Mouse (Mus musculus) limb, embryonic 14.5 days (tissue): ENCODE data around the gene Sync. TPM values are rescaled to one million over a fixed set of nuclear protein-coding genes. Genes with fewer than 3 reads are reported as not detected.

Experiments used
- ATAC-seq: fragments of 200-750 bp; cut with Nextera tagmentation; 2 replicates; pipeline ENCODE4 v1.8.0; 2017; ENCODE audit warnings: low read depth, moderate number of reproducible peaks, moderate TSS enrichment; ENCODE audit not compliant: low FRiP score
- DNase-seq: peaks from one replicate; pipeline ENCODE4 v3.0.0-alpha.2; 2015; ENCODE audit warnings: low spot score
- H3K27ac ChIP-seq: fragments of 300-500 bp; sonication (generic); replicated peaks from 2 replicates; pipeline ENCODE4 v1.5.1; 2014; ENCODE audit warnings: low read depth, mild to moderate bottlenecking, low read length, moderate library complexity, mixed read lengths
- H3K27me3 ChIP-seq: fragments of 300-500 bp; sonication (generic); 2 replicates; pipeline ENCODE4 v1.6.1; 2014; ENCODE audit warnings: low read length, mixed read lengths; ENCODE audit not compliant: control insufficient read depth, insufficient read depth
- H3K36me3 ChIP-seq: fragments of 300-500 bp; sonication (generic); 2 replicates; pipeline ENCODE4 v1.6.1; 2014; ENCODE audit warnings: mild to moderate bottlenecking, low read length, moderate library complexity, mixed read lengths; ENCODE audit not compliant: control insufficient read depth, insufficient read depth
- H3K4me1 ChIP-seq: fragments of 300-500 bp; sonication (generic); 2 replicates; pipeline ENCODE4 v1.6.1; 2014; ENCODE audit warnings: antibody characterized with exemption, low read length, mixed read lengths; ENCODE audit not compliant: control insufficient read depth, insufficient read depth
- H3K4me2 ChIP-seq: fragments of 300-500 bp; sonication (generic); replicated peaks from 2 replicates; pipeline ENCODE4 v1.6.1; 2014; ENCODE audit warnings: low read depth, mild to moderate bottlenecking, low read length, moderate library complexity; ENCODE audit not compliant: severe bottlenecking
- H3K4me3 ChIP-seq: fragments of 300-500 bp; sonication (generic); replicated peaks from 2 replicates; pipeline ENCODE4 v1.5.1; 2014; ENCODE audit warnings: low read length
- H3K9ac ChIP-seq: fragments of 300-500 bp; sonication (generic); 2 replicates; pipeline ENCODE4 v1.6.1; 2014; ENCODE audit warnings: mild to moderate bottlenecking, low read depth, low read length, moderate library complexity; ENCODE audit not compliant: severe bottlenecking
- H3K9me3 ChIP-seq: fragments of 300-500 bp; sonication (generic); 2 replicates; pipeline ENCODE4 v1.6.1; 2016; ENCODE audit warnings: low read length; ENCODE audit not compliant: control insufficient read depth
- POLR2A ChIP-seq: fragments of 200-500 bp; IDR thresholded peaks from 2 replicates; pipeline ENCODE4 v1.8.0; 2012; ENCODE audit warnings: inconsistent platforms, mild to moderate bottlenecking, moderate library complexity, borderline replicate concordance; ENCODE audit not compliant: insufficient read depth, insufficient read length; ENCODE audit errors: extremely low read depth
- WGBS: fragments of 180-500 bp; shearing (Covaris S2); extraction: QIAGEN DNeasy Blood & Tissue Kit; methylation state at CpG from one replicate; pipeline ENCODE4 v1.1.7; 2014; 5-methylcytosine and 5-hydroxymethylcytosine counted together
- microRNA-seq: library from miRNA; unstranded; fragments of <30 nt; microRNA quantifications from one replicate; pipeline ENCODE4, GENCODE M21; 2016
- polyA plus RNA-seq, 2 experiments: library from polyadenylated mRNA; depleted of rRNA in 1 of 2; stranded (reverse) in 1 of 2; unstranded in 1 of 2; fragments of >200 nt; fragmentation: Nextera tagmentation in 1 of 2; extraction: Ambion mirVana in 1 of 2; gene quantifications; 2 replicates each; pipeline versions ENCODE4 v1.2.1 to v1.2.3; 2012 to 2014

Sync gene
- polyA plus RNA-seq, 2 experiments, result 5.3 to 6.1 TPM

DNA sequence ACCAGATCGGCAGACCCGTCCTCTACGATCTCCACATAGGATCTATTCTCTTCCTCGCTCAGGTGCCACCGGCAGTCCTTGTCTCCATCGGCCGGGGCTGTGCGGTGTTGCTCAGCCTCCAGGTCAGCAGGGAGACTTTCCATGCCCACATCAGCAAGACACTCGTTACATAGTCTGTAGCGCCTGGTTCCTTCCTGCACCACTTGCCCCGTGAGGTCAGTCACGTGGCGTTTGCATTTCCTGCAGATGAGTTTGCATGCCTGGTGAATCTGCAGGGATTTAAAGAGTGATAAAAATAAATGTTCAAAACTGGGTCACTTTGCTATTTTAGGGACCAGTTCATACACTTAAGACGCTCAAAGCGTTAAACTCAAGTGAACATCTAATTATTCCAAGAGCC lies 66.8 kb downstream of the Sync start:
- TF ChIP-seq POLR2A, result no peak
- Histone ChIP-seq H3K9me3 (no peaks in the 10 kb centered on the region), H3K27me3 (no peaks in the 10 kb centered on the region), H3K4me1 (no peaks in the 10 kb centered on the region), H3K4me2 (no peak overlapping the region), H3K27ac (no peak overlapping the region), H3K4me3 (no peak overlapping the region), H3K9ac (no peak overlapping the region), H3K36me3 (peaks cover 46% of the 10 kb centered on the region)
- ATAC-seq (no peak), DNase-seq (no peak)
- 75% methylated on average over 15 of the region's 15 CpGs for WGBS

DNA sequence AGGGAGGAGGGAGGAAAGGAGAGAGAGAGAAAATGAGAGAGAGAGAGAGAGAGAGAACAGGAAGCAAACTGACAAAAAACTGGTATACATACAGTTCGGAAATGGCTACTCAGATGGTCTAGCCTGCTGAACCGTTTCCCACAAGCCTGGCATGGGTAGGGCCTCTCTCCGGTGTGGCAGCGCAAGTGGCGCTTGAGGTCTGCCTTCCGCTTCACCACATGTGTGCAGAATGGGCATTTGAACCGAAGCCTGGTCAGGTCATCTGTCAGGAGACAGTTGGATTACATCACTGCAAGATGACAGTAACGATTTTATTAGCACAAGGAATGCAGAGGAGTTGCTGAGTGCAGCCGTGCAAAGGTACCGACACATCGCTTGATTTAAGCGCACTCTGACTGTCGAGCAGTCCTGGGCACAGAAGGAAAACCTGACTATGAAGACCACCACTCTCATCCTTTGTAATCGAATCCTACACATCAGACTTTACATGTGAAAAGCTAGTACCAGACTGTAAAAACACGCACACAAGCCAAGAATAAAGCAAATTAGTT lies 70.3 kb downstream of the Sync start:
- H3K4me3 ChIP-seq, result no peak overlapping the region

More for the DNA sequence above, 70.3 kb downstream of the Sync start:
- H3K4me1 ChIP-seq, result no peaks in the 10 kb centered on the region
- no peak overlapping the region for H3K4me2 ChIP-seq
- no peak overlapping the region for H3K27ac ChIP-seq
- DNase-seq, result no peak
- no peak for TF ChIP-seq POLR2A
- peaks cover 50% of the 10 kb centered on the region for H3K36me3 ChIP-seq
- ATAC-seq, result no peak
- H3K9me3 ChIP-seq, result no peaks in the 10 kb centered on the region
- no peak overlapping the region for H3K9ac ChIP-seq
- 84% methylated on average over 15 of the region's 15 CpGs for WGBS
- no peaks in the 10 kb centered on the region for H3K27me3 ChIP-seq

Small RNAs within 50 kb of the gene (microRNA-seq; reads per million reads assigned to microRNA genes)
- gene Gm22994, result not detected

Other genes with a start within 250 kb of the Sync start
- gene Rnf19b, start 229.3 kb upstream of the Sync start, polyA plus RNA-seq (2012; rRNA removed), result 28.1 and 29.1 TPM in 2 replicates
- 9.9 and 10.0 TPM in 2 replicates for gene Rnf19b, start 229.3 kb upstream of the Sync start, polyA plus RNA-seq (2014; fragmentation: Nextera tagmentation; extraction: Ambion mirVana)
- gene Tmem54, start 182.1 kb upstream of the Sync start, polyA plus RNA-seq (2012; rRNA removed), result 8.8 and 9.9 TPM in 2 replicates
- gene Tmem54, start 182.1 kb upstream of the Sync start, polyA plus RNA-seq (2014; fragmentation: Nextera tagmentation; extraction: Ambion mirVana), result 11.1 and 13.3 TPM in 2 replicates
- gene Hpca, start 165.6 kb upstream of the Sync start, polyA plus RNA-seq (2012; rRNA removed), result 2.1 and 2.4 TPM in 2 replicates
- 0.39 and 0.94 TPM in 2 replicates for gene Hpca, start 165.6 kb upstream of the Sync start, polyA plus RNA-seq (2014; fragmentation: Nextera tagmentation; extraction: Ambion mirVana)
- gene Fndc5, start 150.6 kb upstream of the Sync start, polyA plus RNA-seq (2012; rRNA removed), result 32.8 and 32.9 TPM in 2 replicates
- gene Fndc5, start 150.6 kb upstream of the Sync start, polyA plus RNA-seq (2014; fragmentation: Nextera tagmentation; extraction: Ambion mirVana), result 25.2 and 31.0 TPM in 2 replicates
- 59.9 and 67.7 TPM in 2 replicates for gene S100pbp, start 97.9 kb upstream of the Sync start, polyA plus RNA-seq (2012; rRNA removed)
- 14.9 and 19.9 TPM in 2 replicates for gene S100pbp, start 97.9 kb upstream of the Sync start, polyA plus RNA-seq (2014; fragmentation: Nextera tagmentation; extraction: Ambion mirVana)
- gene Yars, start 97.9 kb upstream of the Sync start, polyA plus RNA-seq (2012; rRNA removed), result 37.7 and 50.3 TPM in 2 replicates
- 78.7 and 79.5 TPM in 2 replicates for gene Yars, start 97.9 kb upstream of the Sync start, polyA plus RNA-seq (2014; fragmentation: Nextera tagmentation; extraction: Ambion mirVana)
- 17.1 and 22.5 TPM in 2 replicates for gene C77080, start 26.2 kb upstream of the Sync start, polyA plus RNA-seq (2012; rRNA removed)
- gene C77080, start 26.2 kb upstream of the Sync start, polyA plus RNA-seq (2014; fragmentation: Nextera tagmentation; extraction: Ambion mirVana), result 7.6 and 9.2 TPM in 2 replicates
- gene Rbbp4, start 47.8 kb downstream of the Sync start, polyA plus RNA-seq (2012; rRNA removed), result 112 and 128 TPM in 2 replicates
- 331 and 346 TPM in 2 replicates for gene Rbbp4, start 47.8 kb downstream of the Sync start, polyA plus RNA-seq (2014; fragmentation: Nextera tagmentation; extraction: Ambion mirVana)
- 26.4 and 36.6 TPM in 2 replicates for gene Zbtb8os, start 48.1 kb downstream of the Sync start, polyA plus RNA-seq (2012; rRNA removed)
- gene Zbtb8os, start 48.1 kb downstream of the Sync start, polyA plus RNA-seq (2014; fragmentation: Nextera tagmentation; extraction: Ambion mirVana), result 44.4 TPM in 2 replicates
- gene Zbtb8a, start 90.5 kb downstream of the Sync start, polyA plus RNA-seq (2012; rRNA removed), result 16.2 and 16.8 TPM in 2 replicates
- 5.6 and 7.1 TPM in 2 replicates for gene Zbtb8a, start 90.5 kb downstream of the Sync start, polyA plus RNA-seq (2014; fragmentation: Nextera tagmentation; extraction: Ambion mirVana)
- 0.87 and 1.0 TPM in 2 replicates for gene Zbtb8b, start 153.2 kb downstream of the Sync start, polyA plus RNA-seq (2012; rRNA removed)
- 1.3 and 2.0 TPM in 2 replicates for gene Zbtb8b, start 153.2 kb downstream of the Sync start, polyA plus RNA-seq (2014; fragmentation: Nextera tagmentation; extraction: Ambion mirVana)
- gene Bsdc1, start 174.0 kb downstream of the Sync start, polyA plus RNA-seq (2012; rRNA removed), result 24.6 and 28.9 TPM in 2 replicates
- 27.6 and 29.9 TPM in 2 replicates for gene Bsdc1, start 174.0 kb downstream of the Sync start, polyA plus RNA-seq (2014; fragmentation: Nextera tagmentation; extraction: Ambion mirVana)
- gene Tssk3, start 203.4 kb downstream of the Sync start, polyA plus RNA-seq (2012; rRNA removed), result not detected in 2 replicates
- gene Tssk3, start 203.4 kb downstream of the Sync start, polyA plus RNA-seq (2014; fragmentation: Nextera tagmentation; extraction: Ambion mirVana), result not detected in 2 replicates
- gene Fam229a, start 203.6 kb downstream of the Sync start, polyA plus RNA-seq (2012; rRNA removed), result 0.15 TPM in 1 of 2 replicates, not detected in the other
- not detected in 2 replicates for gene Fam229a, start 203.6 kb downstream of the Sync start, polyA plus RNA-seq (2014; fragmentation: Nextera tagmentation; extraction: Ambion mirVana)
- gene Marcksl1, start 226.0 kb downstream of the Sync start, polyA plus RNA-seq (2012; rRNA removed), result 563 and 613 TPM in 2 replicates
- gene Marcksl1, start 226.0 kb downstream of the Sync start, polyA plus RNA-seq (2014; fragmentation: Nextera tagmentation; extraction: Ambion mirVana), result 648 and 776 TPM in 2 replicates